ENCODE assay signal across 10 mouse cellular contexts in the genomic region with DNA sequence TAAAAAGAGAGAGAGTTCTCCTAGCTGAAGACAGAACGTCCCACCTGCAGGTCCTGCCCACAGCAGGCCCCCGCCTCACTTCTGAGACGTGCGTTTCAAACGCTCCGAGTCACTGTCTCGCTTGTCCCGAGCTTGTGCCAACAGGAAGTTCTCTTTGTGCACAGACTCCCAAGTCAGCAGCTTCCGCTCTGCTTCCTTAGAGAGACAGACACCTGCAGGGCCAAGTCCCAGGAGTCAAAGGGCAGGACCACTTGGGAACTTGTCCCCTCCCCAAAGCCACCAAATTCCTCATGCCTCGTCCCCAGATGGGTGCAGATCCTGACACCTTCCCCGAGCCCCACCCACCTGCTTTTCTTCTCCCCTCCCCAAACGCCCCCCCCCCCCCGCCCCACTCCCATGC. TPM values are rescaled to one million over a fixed set of nuclear protein-coding genes. Genes with fewer than 3 reads are reported as not detected.
DNase-seq lines count a peak whose midpoint lies in the region; ATAC-seq lines count a peak whose summit lies in the region.
"Had no signal": no experiment of that assay in that cellular context is flagged by ENCODE, and none has a peak within 500 bp of the region (broad histone marks: within the 10 kb centered on the region; RNA-seq: fewer than 3 reads in every experiment).

No protein-coding gene starts in this region.

- peak; percentile 21 to 24 for DNase-seq in cerebellum, postnatal 10 days
- DNase-seq in cerebellum, postnatal 4 days (ENCODE audit: low spot score in 2 of 2): no peak
- peak; percentile 16 for DNase-seq in A20 (ENCODE audit: low read depth, low spot score)
- DNase-seq in forebrain, embryonic 14.5 days (ENCODE audit: low spot score): no peak
- no peak for DNase-seq in adrenal gland, adult 18-20 months (ENCODE audit: low spot score in 2 of 2)
- DNase-seq in gastrocnemius, adult 8-10 months (ENCODE audit: low spot score in 2 of 2): no peak
- DNase-seq in retina, postnatal 1 day: no peak
- DNase-seq: heart, adult 11 months had no signal

- no peaks in the 10 kb centered on the region for H3K9me3 ChIP-seq in forebrain, embryonic 14.5 days (replicated peaks; ENCODE audit: control insufficient read depth, low read length)
- H3K9me3 ChIP-seq in liver, embryonic 15.5 days (replicated peaks): no peaks in the 10 kb centered on the region

- no peak for ATAC-seq in forebrain, embryonic 14.5 days
- ATAC-seq in liver, embryonic 15.5 days (ENCODE audit: insufficient read depth): no peak

- peak overlapping the region; percentile 35; the same call in 1 of the 2 replicates for H3K9ac ChIP-seq in forebrain, embryonic 14.5 days (ENCODE audit: low read length)
- H3K9ac ChIP-seq in liver, embryonic 15.5 days: no peak overlapping the region
- H3K9ac ChIP-seq: liver, embryonic 14.5 days had no signal

- 12% methylated on average over 13 of the region's 13 CpGs for WGBS in forebrain, embryonic 14.5 days
- 23% methylated on average over 13 of the region's 13 CpGs for WGBS in liver, embryonic 15.5 days (ENCODE audit: insufficient replicate concordance)

- peaks cover 11% of the 10 kb centered on the region for H3K4me1 ChIP-seq in forebrain, embryonic 14.5 days (ENCODE audit: control insufficient read depth, insufficient read depth, low read length)
- H3K4me1 ChIP-seq in liver, embryonic 15.5 days (replicated peaks): 0 out of 2 replicates have a peak, but pooled peaks cover 4% of the 10 kb centered on the region

- H3K4me2 ChIP-seq in forebrain, embryonic 14.5 days (ENCODE audit: low read length): peak overlapping the region; percentile 41
- H3K4me2 ChIP-seq in liver, embryonic 15.5 days: peak overlapping the region; percentile 18; the same call in 1 of the 2 replicates

- H3K27me3 ChIP-seq in forebrain, embryonic 14.5 days (replicated peaks; ENCODE audit: control insufficient read depth, insufficient read depth, low read length): no peaks in the 10 kb centered on the region
- peaks cover 17% of the 10 kb centered on the region; the same call in 1 of the 2 replicates for H3K27me3 ChIP-seq in liver, embryonic 15.5 days

- no peaks in the 10 kb centered on the region for H3K36me3 ChIP-seq in forebrain, embryonic 14.5 days (ENCODE audit: control insufficient read depth, insufficient read depth, low read length)
- H3K36me3 ChIP-seq in liver, embryonic 15.5 days (replicated peaks): no peaks in the 10 kb centered on the region

- H3K4me3 ChIP-seq in forebrain, embryonic 14.5 days (ENCODE audit: low read depth, low read length): peak overlapping the region; percentile 17
- H3K4me3 ChIP-seq in liver, embryonic 15.5 days (replicated peaks): no peak overlapping the region

- no peak overlapping the region for H3K27ac ChIP-seq in forebrain, embryonic 14.5 days (ENCODE audit: low read depth, low read length)
- no peak overlapping the region for H3K27ac ChIP-seq in liver, embryonic 15.5 days (replicated peaks)
- H3K27ac ChIP-seq: liver, embryonic 14.5 days had no signal

RNA-seq across cellular contexts. Expression of gene Slc6a21, which starts 27.6 kb away (rescaled TPM):
- polyA plus RNA-seq in forebrain, embryonic 14.5 days (2014; fragmentation: Nextera tagmentation; extraction: Ambion mirVana): not detected in 2 replicates
- polyA plus RNA-seq in liver, embryonic 15.5 days (2015; fragmentation: Nextera tagmentation; extraction: Ambion mirVana): not detected in 2 replicates
- under 1 TPM in 1 of 2 experiments, not detected in 1; 0.19 TPM for total RNA-seq in adrenal gland, adult 18-20 months (2021)
- total RNA-seq in gastrocnemius, adult 8-10 months (2022): not detected
- polyA plus RNA-seq: liver, embryonic 14.5 days had no signal

RNA-seq across cellular contexts. Expression of gene Trpm4, which starts 28.7 kb away (rescaled TPM):
- polyA plus RNA-seq in forebrain, embryonic 14.5 days (2014; fragmentation: Nextera tagmentation; extraction: Ambion mirVana): 6.5 and 9.8 TPM in 2 replicates
- 1.3 and 1.5 TPM in 2 replicates for polyA plus RNA-seq in liver, embryonic 15.5 days (2015; fragmentation: Nextera tagmentation; extraction: Ambion mirVana)
- total RNA-seq in adrenal gland, adult 18-20 months (2021): 10 to 100 TPM in 1 of 2 experiments, 1 to 10 TPM in 1; 7.8 to 11.0 TPM
- 10 to 100 TPM; 30.7 to 35.6 (median 32.0) TPM for total RNA-seq in gastrocnemius, adult 8-10 months (2022)

RNA-seq across cellular contexts. Expression of gene Hrc, which starts 30.2 kb away (rescaled TPM):
- polyA plus RNA-seq in forebrain, embryonic 14.5 days (2014; fragmentation: Nextera tagmentation; extraction: Ambion mirVana): 0.06 TPM in 1 of 2 replicates, not detected in the other
- polyA plus RNA-seq in liver, embryonic 15.5 days (2015; fragmentation: Nextera tagmentation; extraction: Ambion mirVana): 0.31 and 0.54 TPM in 2 replicates
- under 1 TPM; 0.17 to 0.83 TPM for total RNA-seq in adrenal gland, adult 18-20 months (2021)
- total RNA-seq in gastrocnemius, adult 8-10 months (2022): 100 to 1,000 TPM; 700 to 858 (median 833) TPM

Comparison
In these comparisons a context has a peak if more than half of its experiments do, and no peak if none do; other contexts are left out.
1. DNase-seq: peak in cerebellum, postnatal 10 days (2 of 2) and A20 (single experiment); none in cerebellum, postnatal 4 days (0 of 2), forebrain, embryonic 14.5 days (single experiment), adrenal gland, adult 18-20 months (0 of 2), gastrocnemius, adult 8-10 months (0 of 2) and retina, postnatal 1 day (single experiment).
2. RNA of gene Hrc, which starts 30.2 kb away (total RNA-seq): 700 to 858 TPM in gastrocnemius, adult 8-10 months; 0.17 to 0.83 TPM in adrenal gland, adult 18-20 months; every median in the first group is over 100 times any median in the second.